Mouse (Mus musculus) limb, embryonic 14.5 days (tissue): ENCODE results near the gene Mta1. TPM values are rescaled to one million over a fixed set of nuclear protein-coding genes. Genes with fewer than 3 reads are reported as not detected.

Source experiments
- ATAC-seq: fragments of 200-750 bp; cut with Nextera tagmentation; 2 replicates; pipeline ENCODE4 v1.8.0; 2017; ENCODE audit warnings: low read depth, moderate number of reproducible peaks, moderate TSS enrichment; ENCODE audit not compliant: low FRiP score
- DNase-seq: peaks from one replicate; pipeline ENCODE4 v3.0.0-alpha.2; 2015; ENCODE audit warnings: low spot score
- H3K27ac ChIP-seq: fragments of 300-500 bp; sonication (generic); replicated peaks from 2 replicates; pipeline ENCODE4 v1.5.1; 2014; ENCODE audit warnings: low read depth, mild to moderate bottlenecking, low read length, moderate library complexity, mixed read lengths
- H3K27me3 ChIP-seq: fragments of 300-500 bp; sonication (generic); 2 replicates; pipeline ENCODE4 v1.6.1; 2014; ENCODE audit warnings: low read length, mixed read lengths; ENCODE audit not compliant: control insufficient read depth, insufficient read depth
- H3K36me3 ChIP-seq: fragments of 300-500 bp; sonication (generic); 2 replicates; pipeline ENCODE4 v1.6.1; 2014; ENCODE audit warnings: mild to moderate bottlenecking, low read length, moderate library complexity, mixed read lengths; ENCODE audit not compliant: control insufficient read depth, insufficient read depth
- H3K4me1 ChIP-seq: fragments of 300-500 bp; sonication (generic); 2 replicates; pipeline ENCODE4 v1.6.1; 2014; ENCODE audit warnings: antibody characterized with exemption, low read length, mixed read lengths; ENCODE audit not compliant: control insufficient read depth, insufficient read depth
- H3K4me2 ChIP-seq: fragments of 300-500 bp; sonication (generic); replicated peaks from 2 replicates; pipeline ENCODE4 v1.6.1; 2014; ENCODE audit warnings: low read depth, mild to moderate bottlenecking, low read length, moderate library complexity; ENCODE audit not compliant: severe bottlenecking
- H3K4me3 ChIP-seq: fragments of 300-500 bp; sonication (generic); replicated peaks from 2 replicates; pipeline ENCODE4 v1.5.1; 2014; ENCODE audit warnings: low read length
- H3K9ac ChIP-seq: fragments of 300-500 bp; sonication (generic); 2 replicates; pipeline ENCODE4 v1.6.1; 2014; ENCODE audit warnings: mild to moderate bottlenecking, low read depth, low read length, moderate library complexity; ENCODE audit not compliant: severe bottlenecking
- H3K9me3 ChIP-seq: fragments of 300-500 bp; sonication (generic); 2 replicates; pipeline ENCODE4 v1.6.1; 2016; ENCODE audit warnings: low read length; ENCODE audit not compliant: control insufficient read depth
- POLR2A ChIP-seq: fragments of 200-500 bp; IDR thresholded peaks from 2 replicates; pipeline ENCODE4 v1.8.0; 2012; ENCODE audit warnings: inconsistent platforms, mild to moderate bottlenecking, moderate library complexity, borderline replicate concordance; ENCODE audit not compliant: insufficient read depth, insufficient read length; ENCODE audit errors: extremely low read depth
- WGBS: fragments of 180-500 bp; shearing (Covaris S2); extraction: QIAGEN DNeasy Blood & Tissue Kit; methylation state at CpG from one replicate; pipeline ENCODE4 v1.1.7; 2014; 5-methylcytosine and 5-hydroxymethylcytosine counted together
- polyA plus RNA-seq, 2 experiments: library from polyadenylated mRNA; depleted of rRNA in 1 of 2; stranded (reverse) in 1 of 2; unstranded in 1 of 2; fragments of >200 nt; fragmentation: Nextera tagmentation in 1 of 2; extraction: Ambion mirVana in 1 of 2; gene quantifications; 2 replicates each; pipeline versions ENCODE4 v1.2.1 to v1.2.3; 2012 to 2014

The Mta1 gene
- polyA plus RNA-seq, 2 experiments, result 21.1 to 126 TPM

DNA sequence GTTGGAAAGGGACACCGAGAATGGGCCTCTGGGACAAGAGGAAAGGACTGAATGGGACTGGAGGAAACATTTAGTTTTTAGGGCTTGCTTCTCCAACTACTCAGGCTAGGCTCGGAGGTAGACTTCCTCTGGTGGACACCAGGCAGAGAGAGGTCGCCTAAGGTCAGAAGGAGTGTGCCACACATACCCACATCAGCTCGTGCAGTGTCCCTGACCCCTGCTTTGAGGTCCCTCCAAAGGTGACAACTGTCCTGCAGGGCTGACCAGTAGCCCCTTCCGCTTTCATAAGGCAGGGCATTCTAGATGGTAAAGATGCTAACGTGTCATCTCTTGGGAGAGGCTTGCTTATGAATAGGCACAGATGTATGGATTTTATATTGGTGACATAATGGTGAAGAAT lies 22.6 kb upstream of the Mta1 start:
- no peak overlapping the region for H3K4me3 ChIP-seq
- DNase-seq (no peak), ATAC-seq (no peak)
- no peak for TF ChIP-seq POLR2A
- WGBS, result 65% methylated on average over 6 of the region's 6 CpGs
- H3K27ac ChIP-seq, result no peak overlapping the region
- 0 out of 2 replicates have a peak overlapping the region, but pooled peaks have one; percentile 55 for H3K9ac ChIP-seq
- no peaks in the 10 kb centered on the region for H3K27me3 ChIP-seq
- peaks cover 15% of the 10 kb centered on the region; the same call in 1 of the 2 replicates for H3K4me1 ChIP-seq
- peaks cover 11% of the 10 kb centered on the region for H3K36me3 ChIP-seq
- H3K9me3 ChIP-seq, result no peaks in the 10 kb centered on the region
- H3K4me2 ChIP-seq, result peak overlapping the region; percentile 89

DNA sequence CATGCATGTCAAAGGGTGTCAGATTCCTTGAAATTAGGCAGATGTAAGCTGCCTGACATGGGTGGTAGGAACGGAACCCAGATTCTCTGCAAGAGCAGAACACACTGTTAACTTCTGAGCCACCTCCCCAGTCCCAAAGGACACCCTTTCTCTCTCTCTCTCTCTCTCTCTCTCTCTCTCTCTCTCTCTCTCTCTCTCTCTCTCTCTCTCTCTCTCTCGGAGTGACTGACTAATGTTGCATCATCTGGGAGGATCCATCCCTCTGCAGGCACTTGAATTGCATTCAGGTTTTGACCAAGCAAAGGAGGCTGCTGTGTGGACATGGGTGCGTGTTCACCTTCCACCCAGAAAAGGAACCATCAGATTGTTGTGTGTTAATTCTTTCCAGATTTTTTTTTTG lies 10.8 kb upstream of the Mta1 start:
- H3K4me1 ChIP-seq, result no peaks in the 10 kb centered on the region
- no peaks in the 10 kb centered on the region for H3K27me3 ChIP-seq
- H3K4me2 ChIP-seq, result no peak overlapping the region
- DNase-seq, result no peak
- H3K9me3 ChIP-seq, result no peaks in the 10 kb centered on the region
- no peak overlapping the region for H3K9ac ChIP-seq
- ATAC-seq, result no peak
- no peak for TF ChIP-seq POLR2A
- WGBS, result 51% methylated on average over 3 of the region's 3 CpGs
- H3K36me3 ChIP-seq, result no peaks in the 10 kb centered on the region
- H3K4me3 ChIP-seq, result no peak overlapping the region
- no peak overlapping the region for H3K27ac ChIP-seq

DNA sequence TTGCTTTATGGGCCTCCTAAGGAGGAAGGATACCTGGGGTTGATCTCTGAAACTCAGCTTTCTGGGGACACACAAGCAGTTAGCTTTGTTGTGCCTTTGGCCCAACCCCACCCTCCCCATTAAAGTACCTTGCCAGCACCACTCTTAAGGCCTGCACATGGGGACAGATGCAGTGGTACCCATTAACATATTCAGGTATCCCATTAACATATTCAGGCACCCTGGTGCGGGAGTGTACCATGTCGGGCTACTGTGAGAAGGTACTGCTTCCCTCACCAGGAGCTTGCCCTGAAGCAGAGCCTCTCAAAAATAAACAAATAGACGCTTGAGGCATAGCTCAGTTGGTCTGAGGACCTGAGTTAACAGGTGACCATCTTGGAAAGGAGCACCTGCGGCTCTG lies 10.1 kb upstream of the Mta1 start:
- Histone ChIP-seq H3K4me3 (no peak overlapping the region), H3K27ac (no peak overlapping the region), H3K9me3 (no peaks in the 10 kb centered on the region), H3K27me3 (no peaks in the 10 kb centered on the region), H3K9ac (no peak overlapping the region), H3K4me1 (no peaks in the 10 kb centered on the region), H3K36me3 (no peaks in the 10 kb centered on the region), H3K4me2 (no peak overlapping the region)
- ATAC-seq, result no peak
- 33% methylated on average over 4 of the region's 4 CpGs for WGBS
- DNase-seq, result no peak
- no peak for TF ChIP-seq POLR2A

DNA sequence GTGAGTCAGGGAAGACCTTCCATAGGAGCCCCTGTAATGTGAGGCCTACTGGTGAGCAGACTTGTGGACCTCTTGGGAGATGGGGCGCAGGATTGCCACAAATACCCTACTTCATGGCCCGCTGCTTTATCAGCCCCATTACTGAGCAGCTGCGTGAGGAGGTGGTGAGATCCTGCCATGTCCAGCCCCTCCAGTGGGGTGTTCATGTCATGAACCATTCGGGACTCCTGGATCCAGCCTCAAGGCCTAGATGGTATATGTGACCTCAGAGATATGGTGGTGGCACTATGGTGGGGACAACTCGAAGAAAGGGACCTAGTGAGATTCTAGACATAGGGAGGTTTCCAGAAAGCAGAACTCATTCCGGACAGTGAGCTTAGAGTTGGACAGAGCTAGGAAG lies 9.0 kb upstream of the Mta1 start:
- DNase-seq (no peak), ATAC-seq (no peak)
- Histone ChIP-seq H3K27me3 (no peaks in the 10 kb centered on the region), H3K27ac (no peak overlapping the region), H3K4me3 (no peak overlapping the region), H3K9ac (no peak overlapping the region), H3K4me1 (no peaks in the 10 kb centered on the region), H3K9me3 (no peaks in the 10 kb centered on the region), H3K4me2 (no peak overlapping the region), H3K36me3 (no peaks in the 10 kb centered on the region)
- 88% methylated on average over 6 of the region's 6 CpGs for WGBS
- no peak for TF ChIP-seq POLR2A

DNA sequence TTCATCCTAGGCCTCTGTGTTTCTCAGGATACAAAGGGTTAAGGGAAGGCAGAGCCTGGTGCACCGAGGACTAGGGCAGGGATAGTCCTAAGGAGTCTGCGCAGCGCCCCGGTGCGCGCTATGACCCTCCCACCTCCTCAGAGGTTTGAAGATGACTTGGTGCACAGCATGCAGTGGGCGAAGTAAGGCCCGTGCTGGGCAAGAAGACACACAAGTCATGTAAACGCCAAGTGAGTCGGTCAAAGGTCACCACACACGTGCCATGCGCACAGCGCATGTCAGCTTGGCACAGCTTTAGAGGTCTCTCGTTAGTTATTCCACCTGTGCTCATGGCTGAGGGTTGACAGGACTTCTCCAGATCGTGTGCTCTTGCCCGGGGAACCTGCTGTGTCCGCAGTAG lies 8.0 kb upstream of the Mta1 start:
- WGBS, result 84% methylated on average over 17 of the region's 17 CpGs
- no peak for DNase-seq
- no peak for ATAC-seq

DNA sequence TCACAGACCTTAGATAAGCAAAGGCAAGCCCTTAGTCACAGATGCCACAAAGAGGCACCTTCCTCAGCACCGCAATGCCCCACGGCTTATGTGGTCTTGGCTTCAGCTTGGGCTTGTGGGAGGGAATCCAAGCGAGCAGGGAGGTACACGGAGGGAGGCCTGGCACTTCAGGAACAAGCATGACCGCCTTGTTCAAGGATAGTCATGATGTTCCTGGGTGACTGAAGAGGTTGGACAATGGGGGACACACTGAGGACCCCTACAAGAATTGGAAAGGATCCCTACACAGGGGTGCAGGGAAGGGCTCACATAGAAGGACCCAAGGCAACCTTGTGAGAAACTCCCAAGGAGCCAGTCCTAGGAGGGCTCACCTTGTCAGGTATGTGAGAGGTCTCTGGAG lies 1.0 kb upstream of the Mta1 start:
- H3K9me3 ChIP-seq, result no peaks in the 10 kb centered on the region
- peak overlapping the region; percentile 98; the same call in 1 of the 2 replicates for H3K4me3 ChIP-seq
- WGBS, result 88% methylated on average over 5 of the region's 5 CpGs

More for the DNA sequence above, 8.0 kb upstream of the Mta1 start:
- H3K27me3 ChIP-seq, result no peaks in the 10 kb centered on the region
- H3K4me1 ChIP-seq, result no peaks in the 10 kb centered on the region
- H3K36me3 ChIP-seq, result no peaks in the 10 kb centered on the region
- no peaks in the 10 kb centered on the region for H3K9me3 ChIP-seq
- H3K9ac ChIP-seq, result no peak overlapping the region
- H3K4me2 ChIP-seq, result no peak overlapping the region
- TF ChIP-seq POLR2A, result no peak
- no peak overlapping the region for H3K27ac ChIP-seq
- H3K4me3 ChIP-seq, result no peak overlapping the region

More for the DNA sequence above, 1.0 kb upstream of the Mta1 start:
- ATAC-seq, result no peak
- Histone ChIP-seq H3K9ac (peak overlapping the region; percentile 99; the same call in 1 of the 2 replicates), H3K4me1 (peaks cover 26% of the 10 kb centered on the region), H3K27me3 (no peaks in the 10 kb centered on the region), H3K27ac (no peak overlapping the region), H3K4me2 (peak overlapping the region; percentile 76), H3K36me3 (0 out of 2 replicates have a peak, but pooled peaks cover 7% of the 10 kb centered on the region)
- TF ChIP-seq POLR2A, result no peak
- no peak for DNase-seq
